Mouse (Mus musculus): ENCODE measurements at regions not wholly inside any gene's neighbourhood (a gene's known extent, or its start where the extent isn't known, plus 50 kb on each side); places are given as distances from the start of the nearest gene placed in this dataset.

GRCm38 (mm10) chr4:89012681-89013353, 124.1 kb upstream of the Mtap start:
- TF ChIP-seq POLR2A (IDR thresholded peaks at IDR 0.05; ENCODE audit: borderline replicate concordance, extremely low read depth, low read depth, low read length) = no peak
- TF ChIP-seq CTCF (IDR thresholded peaks at IDR 0.05; ENCODE audit: insufficient read depth, low read length) = no peak
- H3K4me1 ChIP-seq (ENCODE audit: control insufficient read depth, insufficient read depth, low read length) = no peaks in the 10 kb centered on the region
- H3K4me3 ChIP-seq (replicated peaks; ENCODE audit: extremely low read depth, low read depth, low read length) = no peak overlapping the region
- DNase-seq = no peak
- 17% methylated on average over 2 of the region's 2 CpGs for WGBS

- Histone ChIP-seq H3K4me3 (replicated peaks; ENCODE audit: extremely low read depth, low read depth, low read length) (no peak overlapping the region), H3K4me1 (ENCODE audit: control insufficient read depth, insufficient read depth, low read length) (no peaks in the 10 kb centered on the region)
- 76% methylated on average over 5 of the region's 5 CpGs for WGBS
- TF ChIP-seq POLR2A (IDR thresholded peaks at IDR 0.05; ENCODE audit: borderline replicate concordance, extremely low read depth, low read depth, low read length) (no peak), CTCF (IDR thresholded peaks at IDR 0.05; ENCODE audit: insufficient read depth, low read length) (no peak)
- no peak for DNase-seq
Observed at GRCm38 (mm10) chr4:89008561-89008960, 128.4 kb upstream of the Mtap start.

GRCm38 (mm10) chr4:89001470-89001869, 121.5 kb upstream of the Ifne start:
- Histone ChIP-seq H3K4me1 (ENCODE audit: control insufficient read depth, insufficient read depth, low read length) (no peaks in the 10 kb centered on the region), H3K4me3 (replicated peaks; ENCODE audit: extremely low read depth, low read depth, low read length) (no peak overlapping the region)
- DNase-seq = no peak
- 68% methylated on average over 4 of the region's 4 CpGs for WGBS
- TF ChIP-seq POLR2A (IDR thresholded peaks at IDR 0.05; ENCODE audit: borderline replicate concordance, extremely low read depth, low read depth, low read length) (no peak), CTCF (IDR thresholded peaks at IDR 0.05; ENCODE audit: insufficient read depth, low read length) (no peak)

GRCm38 (mm10) chr4:89000855-89001254, 120.9 kb upstream of the Ifne start:
- TF ChIP-seq CTCF (IDR thresholded peaks at IDR 0.05; ENCODE audit: insufficient read depth, low read length) (no peak), POLR2A (IDR thresholded peaks at IDR 0.05; ENCODE audit: borderline replicate concordance, extremely low read depth, low read depth, low read length) (no peak)
- Histone ChIP-seq H3K4me1 (ENCODE audit: control insufficient read depth, insufficient read depth, low read length) (no peaks in the 10 kb centered on the region), H3K4me3 (replicated peaks; ENCODE audit: extremely low read depth, low read depth, low read length) (no peak overlapping the region)
- 71% methylated on average over 4 of the region's 4 CpGs for WGBS
- no peak for DNase-seq

- 81% methylated on average over 6 of the region's 6 CpGs for WGBS
- Histone ChIP-seq H3K4me1 (ENCODE audit: control insufficient read depth, insufficient read depth, low read length) (no peaks in the 10 kb centered on the region), H3K4me3 (replicated peaks; ENCODE audit: extremely low read depth, low read depth, low read length) (no peak overlapping the region)
- DNase-seq = no peak
- TF ChIP-seq CTCF (IDR thresholded peaks at IDR 0.05; ENCODE audit: insufficient read depth, low read length) (no peak), POLR2A (IDR thresholded peaks at IDR 0.05; ENCODE audit: borderline replicate concordance, extremely low read depth, low read depth, low read length) (no peak)
Observed at GRCm38 (mm10) chr4:89000200-89000599, 120.2 kb upstream of the Ifne start.

- no peaks in the 10 kb centered on the region for H3K4me1 ChIP-seq (ENCODE audit: control insufficient read depth, insufficient read depth, low read length)
- 80% methylated on average over 5 of the region's 5 CpGs for WGBS
- DNase-seq = no peak
- H3K4me3 ChIP-seq (replicated peaks; ENCODE audit: extremely low read depth, low read depth, low read length) = no peak overlapping the region
- TF ChIP-seq CTCF (IDR thresholded peaks at IDR 0.05; ENCODE audit: insufficient read depth, low read length) (no peak), POLR2A (IDR thresholded peaks at IDR 0.05; ENCODE audit: borderline replicate concordance, extremely low read depth, low read depth, low read length) (no peak)
Observed at GRCm38 (mm10) chr4:88998286-88998685, 118.3 kb upstream of the Ifne start.

GRCm38 (mm10) chr4:88995129-88995919, 115.3 kb upstream of the Ifne start:
- no peak for DNase-seq
- WGBS = 69% methylated on average over 5 of the region's 5 CpGs
- H3K4me1 ChIP-seq (ENCODE audit: control insufficient read depth, insufficient read depth, low read length) = no peaks in the 10 kb centered on the region
- no peak overlapping the region for H3K4me3 ChIP-seq (replicated peaks; ENCODE audit: extremely low read depth, low read depth, low read length)
- TF ChIP-seq POLR2A (IDR thresholded peaks at IDR 0.05; ENCODE audit: borderline replicate concordance, extremely low read depth, low read depth, low read length) = no peak
- no peak for TF ChIP-seq CTCF (IDR thresholded peaks at IDR 0.05; ENCODE audit: insufficient read depth, low read length)

- Histone ChIP-seq H3K4me1 (ENCODE audit: control insufficient read depth, insufficient read depth, low read length) (no peaks in the 10 kb centered on the region), H3K4me3 (replicated peaks; ENCODE audit: extremely low read depth, low read depth, low read length) (no peak overlapping the region)
- DNase-seq = no peak
- WGBS = 38% methylated on average over 4 of the region's 4 CpGs
- TF ChIP-seq POLR2A (IDR thresholded peaks at IDR 0.05; ENCODE audit: borderline replicate concordance, extremely low read depth, low read depth, low read length) = no peak
- TF ChIP-seq CTCF (IDR thresholded peaks at IDR 0.05; ENCODE audit: insufficient read depth, low read length) = no peak
Observed at GRCm38 (mm10) chr4:88994486-88994885, 114.5 kb upstream of the Ifne start.

- Histone ChIP-seq H3K4me1 (ENCODE audit: control insufficient read depth, insufficient read depth, low read length) (no peaks in the 10 kb centered on the region), H3K4me3 (replicated peaks; ENCODE audit: extremely low read depth, low read depth, low read length) (no peak overlapping the region)
- TF ChIP-seq POLR2A (IDR thresholded peaks at IDR 0.05; ENCODE audit: borderline replicate concordance, extremely low read depth, low read depth, low read length) = no peak
- no peak for TF ChIP-seq CTCF (IDR thresholded peaks at IDR 0.05; ENCODE audit: insufficient read depth, low read length)
- DNase-seq = no peak
- WGBS = 84% methylated on average over 2 of the region's 2 CpGs
Observed at GRCm38 (mm10) chr4:88992498-88992897, 112.5 kb upstream of the Ifne start.

GRCm38 (mm10) chr4:88988363-88988762, 108.4 kb upstream of the Ifne start:
- DNase-seq = no peak
- H3K4me3 ChIP-seq (replicated peaks; ENCODE audit: extremely low read depth, low read depth, low read length) = no peak overlapping the region
- H3K4me1 ChIP-seq (ENCODE audit: control insufficient read depth, insufficient read depth, low read length) = no peaks in the 10 kb centered on the region
- WGBS = 30% methylated on average over 4 of the region's 4 CpGs
- no peak for TF ChIP-seq POLR2A (IDR thresholded peaks at IDR 0.05; ENCODE audit: borderline replicate concordance, extremely low read depth, low read depth, low read length)
- no peak for TF ChIP-seq CTCF (IDR thresholded peaks at IDR 0.05; ENCODE audit: insufficient read depth, low read length)

Measured in lung, adult 2 months (tissue).